Mouse (Mus musculus) layer of hippocampus, adult 8-10 months (tissue): ENCODE measurements at regions not wholly inside any gene's neighbourhood (a gene's known extent, or its start where the extent isn't known, plus 50 kb on each side); places are given as distances from the start of the nearest gene placed in this dataset.

Experiments
- DNase-seq, 2 experiments: peaks; one replicate each; pipeline ENCODE4 v3.0.0; 2022; ENCODE audit warnings: low spot score in 2 of 2

DNA sequence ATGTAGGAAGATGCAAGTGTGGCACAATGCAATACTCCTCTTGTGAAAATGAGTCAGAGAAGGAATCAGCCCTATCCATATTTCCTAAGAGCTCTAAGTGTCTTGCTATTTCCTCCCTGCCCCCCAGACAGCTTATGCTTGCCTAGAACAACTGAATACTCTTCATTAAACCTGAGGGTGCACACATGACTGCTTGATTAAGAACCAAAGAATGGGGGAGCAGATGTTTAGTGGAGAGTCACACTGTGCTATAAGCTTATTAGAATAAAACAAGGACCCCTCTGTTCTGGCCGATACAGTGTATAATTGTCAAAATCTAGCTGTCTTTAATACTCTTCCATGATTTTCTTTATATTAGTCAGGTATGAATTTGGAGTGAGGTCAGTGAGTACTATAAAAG lies 458.8 kb upstream of the Mon1b start:
- DNase-seq = no peak

DNA sequence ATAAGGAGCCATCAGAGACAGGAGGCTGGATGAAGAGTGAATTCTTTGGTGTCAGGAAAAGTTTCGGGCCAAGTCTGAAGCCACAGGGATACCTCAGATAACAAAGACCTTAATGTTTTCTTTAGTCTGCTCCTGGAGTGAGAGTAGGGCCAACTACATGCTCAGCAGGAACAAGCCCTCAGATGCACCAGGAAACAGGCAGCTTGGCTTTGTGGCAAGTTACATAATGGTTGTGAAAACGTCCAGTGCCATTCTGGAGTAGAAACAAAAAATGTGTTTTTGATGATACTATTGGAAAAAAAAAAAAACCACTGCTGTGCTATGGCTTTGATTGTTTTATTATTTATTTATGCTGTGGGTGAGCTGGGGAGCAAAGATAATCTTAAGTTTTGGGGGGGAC lies 452.2 kb upstream of the Mon1b start:
- DNase-seq = peak in 1 of 2 experiments; percentile 4

DNA sequence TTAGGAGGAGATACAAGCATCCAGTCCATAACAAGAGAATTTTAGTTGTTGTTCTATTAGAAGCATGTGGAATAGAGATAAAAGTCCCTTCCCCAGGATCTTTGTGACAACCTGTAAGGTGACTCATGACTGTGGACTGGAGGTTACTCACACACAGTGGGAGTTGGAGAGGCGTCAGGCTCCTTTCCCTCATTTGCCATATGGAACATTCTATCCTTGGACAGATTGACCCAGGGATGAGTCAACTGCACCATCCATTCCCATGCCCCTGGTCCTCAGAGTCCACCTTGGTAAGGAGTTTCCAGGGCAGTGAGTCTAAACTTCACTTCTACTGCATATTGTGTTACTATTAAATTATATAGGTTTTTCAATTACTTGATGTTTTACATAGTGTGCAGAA lies 444.9 kb upstream of the Mon1b start:
- DNase-seq = no peak

DNA sequence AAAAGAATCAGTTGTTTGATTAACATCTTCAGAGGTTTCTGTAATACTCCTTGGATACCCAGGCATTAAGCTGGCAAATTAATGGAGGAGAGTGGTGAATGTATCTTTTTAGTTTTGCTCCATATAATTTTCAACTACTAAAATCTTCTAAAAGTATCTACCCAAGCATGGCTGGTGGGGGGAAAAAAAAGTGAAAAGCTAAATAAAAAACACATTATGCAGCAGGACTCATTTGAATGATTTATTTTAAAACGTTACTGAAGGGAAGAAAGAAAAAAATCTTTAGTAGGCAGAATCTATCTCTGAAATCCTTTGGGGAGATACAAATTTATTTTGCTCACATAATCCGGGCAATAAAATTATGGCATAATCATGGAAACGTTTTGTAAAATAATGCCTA lies 443.9 kb upstream of the Mon1b start:
- no peak for DNase-seq
